Mouse (Mus musculus): ENCODE results near the gene Fam136a. TPM values are rescaled to one million over a fixed set of nuclear protein-coding genes. Genes with fewer than 3 reads are reported as not detected.

The Fam136a gene
- total RNA-seq, 2 experiments from 2014 or later: 47.8 to 50.2 TPM

DNA sequence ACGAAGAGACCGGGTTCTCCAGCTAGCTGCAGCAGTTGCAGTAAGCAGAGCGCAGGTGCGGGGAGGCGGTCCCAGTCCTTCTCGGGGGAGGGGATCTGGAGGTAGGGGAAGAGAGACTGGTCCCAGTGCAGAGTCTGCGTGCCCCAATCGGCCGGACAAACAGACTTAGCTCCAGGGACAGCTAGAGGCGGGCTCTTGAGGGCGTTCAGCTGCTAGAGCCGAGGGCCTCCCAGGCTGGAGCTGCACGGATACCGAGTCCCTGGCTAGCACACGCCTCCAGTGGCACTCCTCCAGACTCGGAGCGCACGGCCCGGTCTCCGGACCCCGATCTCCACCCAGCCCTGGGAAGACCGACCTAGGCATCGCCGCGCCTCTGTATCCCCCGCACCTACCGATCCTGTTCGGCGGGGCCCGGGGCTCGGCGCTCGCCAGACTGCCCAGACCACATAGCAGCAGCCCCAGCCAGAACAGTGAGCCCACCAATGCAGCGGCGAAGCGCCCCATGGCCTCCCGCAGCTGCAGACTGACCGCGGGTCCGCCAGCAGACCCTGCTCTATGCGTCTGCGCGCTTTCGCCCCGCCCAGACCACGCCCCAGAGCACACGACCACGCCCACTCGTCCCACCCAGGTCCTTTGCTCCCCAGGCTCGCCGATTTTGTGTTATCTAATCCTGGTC lies 31.3 kb downstream of the Fam136a start, which contains the start of gene Pcyox1:
Pcyox1 (minus strand) TSS at position 574 of the 676 bp plus-strand sequence.
- peak; percentile 82 to 89 for DNase-seq (ENCODE audit: low spot score in 2 of 2)

DNA sequence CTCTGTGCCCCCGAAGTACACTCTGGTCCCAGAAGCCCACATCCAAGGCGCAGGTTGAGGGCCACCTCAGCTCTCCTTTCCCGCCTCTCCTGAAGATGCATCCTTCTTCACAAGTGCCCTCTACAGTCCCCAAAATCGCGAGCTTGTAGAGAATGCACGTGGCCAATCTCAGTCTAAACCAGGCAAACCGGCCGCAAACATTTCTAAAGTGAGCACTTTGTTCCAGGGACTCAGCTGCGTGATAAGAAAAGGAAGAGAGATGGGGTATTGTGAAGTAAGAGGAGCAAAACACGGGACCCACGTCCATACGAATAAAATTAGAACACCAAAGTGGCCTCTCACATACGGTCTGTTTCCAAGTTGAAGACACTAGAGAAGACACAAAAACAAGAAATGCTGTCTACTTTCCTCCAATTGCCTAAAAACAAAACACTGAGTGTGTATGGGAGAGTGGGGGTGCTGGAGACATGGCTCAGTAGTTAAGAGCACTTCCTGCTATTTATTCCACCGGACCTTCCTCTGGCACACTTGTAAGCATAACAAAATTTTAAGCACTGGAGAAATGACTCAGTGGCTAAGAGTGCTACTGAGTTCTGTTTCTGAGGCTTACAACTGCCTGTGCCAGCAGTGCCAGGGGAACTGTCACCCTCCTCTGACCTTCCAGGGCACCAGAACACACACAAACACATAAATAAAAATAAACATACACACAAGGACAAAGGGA lies 32.0 kb downstream of the Fam136a start:
- DNase-seq (ENCODE audit: low spot score in 2 of 2): no peak

DNA sequence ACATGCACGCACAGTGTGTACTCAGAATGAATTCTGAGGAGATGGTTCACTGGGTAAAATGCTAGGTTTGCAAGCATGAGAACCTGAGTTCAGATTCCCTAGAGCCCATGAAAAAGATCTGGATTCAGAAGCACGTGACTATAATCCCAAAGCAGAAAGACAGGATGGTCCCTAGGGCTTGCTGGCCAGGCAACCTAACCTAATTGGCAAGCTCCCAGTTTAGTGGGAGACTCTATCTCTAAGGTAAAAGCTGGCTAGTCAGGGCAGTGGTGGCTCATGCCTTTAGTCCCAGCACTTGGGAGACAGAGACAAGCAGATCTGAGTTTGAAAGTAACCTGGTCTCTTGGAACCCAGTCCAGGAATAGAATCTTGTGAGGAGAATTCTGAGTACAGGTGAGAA lies 33.5 kb downstream of the Fam136a start:
- no peak for DNase-seq (ENCODE audit: low spot score in 2 of 2)

DNA sequence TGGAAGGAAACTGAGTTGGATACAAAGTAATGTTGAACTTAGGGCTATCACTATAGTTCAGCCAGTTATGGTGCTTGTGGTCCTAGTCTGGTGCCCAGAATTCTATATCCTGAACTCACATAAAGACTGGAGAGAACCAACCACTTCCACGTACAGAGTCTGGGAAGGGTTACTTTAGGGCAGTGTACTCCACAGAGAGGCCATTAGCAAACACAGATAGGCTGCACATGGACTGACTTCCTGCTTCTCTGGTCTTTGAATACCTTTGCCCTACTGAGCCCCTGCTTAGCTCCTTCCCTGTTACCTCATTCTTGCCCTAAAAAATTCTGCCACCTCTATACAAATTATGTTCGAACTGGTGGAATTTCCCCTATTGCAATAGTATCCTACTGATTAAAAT lies 34.5 kb downstream of the Fam136a start:
- no peak for DNase-seq (ENCODE audit: low spot score in 2 of 2)

DNA sequence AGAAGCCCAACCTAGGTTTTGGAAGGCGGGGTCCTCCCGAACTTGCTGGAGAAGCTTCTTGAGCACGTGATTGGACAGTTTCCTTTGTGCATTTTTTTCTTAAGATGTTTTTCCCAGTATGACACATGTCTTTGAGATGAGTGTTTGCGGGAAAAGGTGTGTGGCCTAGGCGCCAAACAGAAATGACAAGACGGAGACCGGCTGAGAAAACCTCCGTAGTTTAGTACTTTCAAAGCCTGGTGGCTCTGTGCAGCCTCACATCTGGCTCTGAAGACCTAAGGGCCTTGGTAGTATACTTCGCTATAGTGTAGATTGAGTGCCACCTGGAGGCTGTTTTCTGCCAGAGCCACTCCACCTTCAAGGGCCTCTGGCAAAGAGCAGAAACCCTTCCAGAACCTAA lies 35.5 kb downstream of the Fam136a start:
- DNase-seq (ENCODE audit: low spot score in 2 of 2): peak; percentile 30 to 57

DNA sequence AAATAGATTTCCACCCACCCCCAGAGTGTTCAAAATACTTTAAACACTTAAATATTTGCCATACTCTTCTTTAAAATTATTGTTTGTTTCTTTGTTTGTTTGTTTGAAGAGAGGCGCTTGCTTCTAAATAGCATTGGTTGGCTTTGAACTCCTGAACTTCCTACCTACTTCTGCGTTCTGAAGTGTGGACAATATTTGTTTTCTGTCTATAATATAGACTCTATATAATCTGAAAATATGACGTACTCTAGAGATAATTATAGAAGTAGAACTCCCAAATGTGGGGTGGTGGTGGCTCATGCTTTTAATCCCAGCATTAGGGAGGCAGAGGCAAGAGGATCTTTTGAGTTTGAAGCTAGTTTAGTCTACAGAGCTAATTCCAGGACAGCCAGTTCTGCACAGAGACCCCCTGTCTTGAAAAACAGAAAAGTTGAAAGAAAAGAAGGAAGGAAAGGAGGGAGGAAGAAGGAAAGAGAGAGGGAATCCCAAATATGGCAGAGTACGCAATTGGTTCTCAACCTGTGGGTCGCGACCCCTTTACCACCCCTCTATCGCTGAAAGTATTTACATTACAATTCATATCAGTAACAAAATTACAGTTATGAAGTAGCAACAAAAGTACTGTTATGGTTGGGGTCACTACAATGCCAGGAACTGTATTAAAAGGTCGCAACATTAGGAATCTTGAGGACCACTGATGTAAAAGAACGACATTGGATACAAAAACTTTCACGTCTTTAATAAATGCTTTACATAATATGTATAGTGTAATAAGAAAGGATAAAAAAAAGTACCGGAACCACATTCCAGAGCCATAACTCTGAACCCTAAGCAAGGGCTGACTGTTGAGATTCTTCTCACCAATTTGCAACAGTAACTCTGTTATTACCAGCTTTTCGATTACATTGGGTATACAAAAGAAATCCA lies 37.5 kb downstream of the Fam136a start:
- DNase-seq (ENCODE audit: low spot score in 2 of 2): no peak

DNA sequence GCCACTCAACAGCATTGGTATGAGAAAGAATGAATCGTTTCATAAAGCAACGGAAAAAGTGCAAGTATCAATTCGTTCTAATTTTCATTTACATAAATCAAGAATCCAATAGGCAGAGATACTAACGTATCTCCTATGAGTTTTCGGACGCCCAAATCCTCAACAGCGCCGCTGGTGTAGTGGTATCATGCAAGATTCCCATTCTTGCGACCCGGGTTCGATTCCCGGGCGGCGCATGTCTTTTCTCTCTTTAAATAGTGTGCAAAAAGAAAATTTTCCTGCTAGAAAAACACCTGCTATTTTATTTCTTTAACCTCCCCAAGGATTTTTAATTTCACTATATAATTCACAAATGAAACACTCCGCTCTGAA lies 38.3 kb downstream of the Fam136a start:
- DNase-seq (ENCODE audit: low spot score in 2 of 2): peak; percentile 67 to 80

DNA sequence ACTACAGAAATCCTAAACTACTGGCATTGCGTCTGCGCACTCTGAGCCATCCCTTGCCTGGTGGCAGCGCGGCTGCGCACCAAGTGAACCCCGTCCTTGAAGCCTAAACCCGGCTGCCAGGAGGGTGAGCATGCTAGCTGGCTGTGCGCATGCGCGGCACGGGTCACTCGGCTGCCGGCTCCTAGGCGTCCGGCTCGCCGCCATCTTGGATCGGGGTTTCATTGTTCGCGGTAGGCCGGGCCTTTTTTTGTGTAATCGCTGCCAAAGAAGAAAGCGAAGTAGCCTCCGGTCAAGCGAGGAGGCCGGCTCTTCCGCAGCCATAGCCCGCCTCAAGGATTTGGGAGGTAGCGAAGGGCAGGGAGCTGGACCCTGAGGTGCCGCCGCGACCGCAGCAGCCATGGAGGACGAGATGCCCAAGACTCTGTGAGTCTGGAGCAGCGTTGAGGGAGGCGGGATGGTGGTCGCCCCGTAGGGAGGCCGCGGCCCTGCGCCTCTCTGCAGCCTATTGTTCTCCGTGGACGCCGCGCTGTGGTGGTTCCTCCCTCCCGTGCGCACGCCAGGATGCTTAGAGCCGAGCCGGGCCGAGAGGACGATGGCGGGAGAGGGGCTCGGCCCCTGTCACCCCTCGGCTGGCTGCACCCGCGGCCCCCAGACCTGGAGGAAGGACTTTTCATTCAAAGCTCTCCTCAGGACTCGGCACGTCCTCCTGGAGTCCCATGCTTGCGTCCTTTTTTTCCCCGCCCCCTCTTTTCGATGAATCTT lies 38.8 kb downstream of the Fam136a start, which contains the start of gene Tia1:
Tia1 (plus strand) TSS at position 120 of the 762 bp plus-strand sequence.
- DNase-seq (ENCODE audit: low spot score in 2 of 2): peak; percentile 96 to 99

DNA sequence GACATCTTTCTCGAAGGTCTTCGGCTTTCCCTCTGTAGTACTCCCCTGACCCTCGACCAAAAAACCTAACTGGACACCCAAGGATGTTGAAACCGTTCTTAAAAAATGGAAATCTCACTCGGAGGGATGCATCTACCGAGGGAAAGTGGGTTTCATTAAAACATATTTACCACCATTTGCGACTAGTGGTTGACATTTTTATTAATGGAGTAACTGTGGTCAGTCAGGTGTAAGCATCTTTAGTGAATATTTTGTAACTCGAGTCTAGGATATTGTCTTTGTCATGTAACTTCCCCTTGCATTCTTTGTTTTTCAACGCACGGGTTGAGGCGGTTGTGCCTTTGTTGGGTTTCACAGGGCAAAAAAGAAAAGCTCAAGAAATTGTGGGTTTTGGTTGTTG lies 39.5 kb downstream of the Fam136a start:
- DNase-seq (ENCODE audit: low spot score in 2 of 2): no peak

DNA sequence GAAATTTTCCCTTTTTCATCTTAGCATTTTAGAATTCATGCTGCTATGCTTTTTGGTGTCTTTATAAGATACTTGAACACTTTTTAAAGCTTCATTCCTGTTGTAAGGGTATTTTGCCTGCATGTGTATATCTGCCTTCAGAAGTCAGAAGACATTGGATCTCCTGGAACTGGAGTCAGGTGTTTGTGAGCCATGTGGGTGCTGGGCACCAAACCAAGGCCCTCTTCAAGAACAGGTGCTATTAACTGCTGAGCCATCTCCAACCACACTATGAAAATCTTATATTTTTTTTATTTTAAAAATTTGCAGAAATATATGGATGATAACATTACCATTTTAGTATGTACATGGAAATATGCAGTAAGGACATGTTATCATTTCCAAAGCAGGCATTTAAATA lies 40.9 kb downstream of the Fam136a start:
- DNase-seq (ENCODE audit: low spot score in 2 of 2): no peak

DNA sequence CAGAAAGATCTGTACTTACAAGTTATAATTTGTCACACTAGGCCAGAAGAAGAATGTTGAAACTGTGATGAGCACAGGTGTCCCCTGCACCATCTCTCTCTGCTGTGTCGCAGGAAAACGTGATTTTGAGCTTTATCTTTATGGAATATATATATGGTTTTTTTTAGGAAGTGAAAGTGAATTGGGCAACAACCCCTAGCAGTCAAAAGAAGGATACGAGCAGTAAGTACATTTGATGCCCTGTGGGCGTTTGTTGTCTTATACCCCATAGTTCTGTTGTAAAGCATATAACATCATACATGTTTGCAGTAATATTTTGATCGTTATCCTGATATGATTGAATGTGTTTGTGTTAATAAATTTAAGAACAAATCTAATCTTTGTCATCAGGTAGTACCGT lies 53.3 kb downstream of the Fam136a start:
- DNase-seq (ENCODE audit: low spot score in 2 of 2): no peak

DNA sequence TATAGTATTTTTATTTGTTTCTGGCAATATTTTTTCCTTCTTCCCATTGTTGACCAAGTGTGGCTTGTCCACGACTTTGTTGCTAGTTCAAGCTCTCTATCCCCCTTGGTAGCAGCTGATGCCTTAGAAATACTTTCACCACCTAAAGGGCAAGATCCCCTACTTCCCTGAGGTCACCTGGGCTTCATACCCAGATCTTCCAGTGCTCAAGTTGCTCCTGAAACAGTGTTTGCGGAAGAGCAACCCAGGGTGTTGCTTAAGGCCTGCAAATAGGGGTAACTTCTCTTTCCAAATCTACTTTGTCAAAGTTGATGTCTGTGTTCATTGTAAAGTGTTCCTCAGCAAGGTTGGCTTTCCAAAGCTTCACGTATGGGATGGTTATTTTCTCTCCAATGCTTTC lies 53.8 kb downstream of the Fam136a start:
- DNase-seq (ENCODE audit: low spot score in 2 of 2): no peak

Other genes with a start within 250 kb of the Fam136a start
- under 1 TPM; 0.29 TPM for gene Tgfa, start 170.4 kb upstream of the Fam136a start, total RNA-seq (2021)
- 100 to 1,000 TPM in 1 of 2 experiments, 10 to 100 TPM in 1; 97.3 to 118 TPM for gene Snrpg, start 5.7 kb downstream of the Fam136a start, total RNA-seq (2021)
- gene Pcyox1, start 31.5 kb downstream of the Fam136a start, total RNA-seq (2021): 10 to 100 TPM; 84.7 to 88.8 TPM
- gene Tia1, start 38.6 kb downstream of the Fam136a start, total RNA-seq (2021): 10 to 100 TPM; 61.3 to 77.4 TPM
- gene Gm44790, start 61.0 kb downstream of the Fam136a start, total RNA-seq (2021): not detected
- gene C87436, start 72.7 kb downstream of the Fam136a start, total RNA-seq (2021): 10 to 100 TPM; 11.3 to 12.4 TPM
- 100 to 1,000 TPM; 235 to 247 TPM for gene Pcbp1, start 160.7 kb downstream of the Fam136a start, total RNA-seq (2021)